Mouse (Mus musculus) embryonic fibroblast, embryonic 13.5 days (primary cell): ENCODE measurements around the gene Lhfpl2.

Experiments used
- CTCF ChIP-seq: IDR thresholded peaks from 2 replicates; pipeline ENCODE4 v1.5.1; 2011; ENCODE audit warnings: mild to moderate bottlenecking, control low read depth, low read length, moderate library complexity, borderline replicate concordance; ENCODE audit not compliant: insufficient read depth
- POLR2A ChIP-seq: IDR thresholded peaks from 2 replicates; pipeline ENCODE4 v1.6.1; 2011; ENCODE audit warnings: low read depth, mild to moderate bottlenecking, control low read depth, low read length, moderate library complexity

GRCm38 (mm10) chr13:94061256-94061877 lies 3.8 kb downstream of the Lhfpl2 start:
- no peak for TF ChIP-seq POLR2A
- no peak for TF ChIP-seq CTCF
